Mouse (Mus musculus) brain, embryonic 14.5 days (tissue): Measurements from ENCODE around the gene P2ry6. TPM values are rescaled to one million over a fixed set of nuclear protein-coding genes. Genes with fewer than 3 reads are reported as not detected.

ENCODE experiments used
- DNase-seq: peaks from one replicate; pipeline ENCODE4 v3.0.0-alpha.2; 2011; ENCODE audit warnings: low read depth
- CTCF ChIP-seq: fragments of 200-500 bp; IDR thresholded peaks from 2 replicates; pipeline ENCODE4 v1.5.1; 2012; ENCODE audit warnings: inconsistent platforms, mild to moderate bottlenecking, moderate library complexity, borderline replicate concordance; ENCODE audit not compliant: insufficient read depth, insufficient read length; ENCODE audit errors: extremely low read depth
- POLR2A ChIP-seq: fragments of 200-500 bp; IDR thresholded peaks from 2 replicates; pipeline ENCODE4 v1.6.1; 2012; ENCODE audit warnings: mild to moderate bottlenecking, inconsistent platforms, borderline replicate concordance; ENCODE audit not compliant: poor library complexity, insufficient read depth, insufficient read length, severe bottlenecking; ENCODE audit errors: extremely low read depth
- polyA plus RNA-seq: library from polyadenylated mRNA; depleted of rRNA; stranded (reverse); fragments of >200 nt; gene quantifications from 2 replicates; pipeline ENCODE4 v1.2.3, GENCODE M21; 2012

P2ry6 gene
- polyA plus RNA-seq, 1 experiment = 3.6 TPM

- TF ChIP-seq POLR2A (no peak), CTCF (no peak)
- no peak for DNase-seq
These were observed 43.0 kb downstream of the P2ry6 start for GRCm38 (mm10) chr7:100931316-100931925.

- DNase-seq = peak; percentile 57
These were observed 43.7 kb downstream of the P2ry6 start for GRCm38 (mm10) chr7:100930619-100931315.

DNA sequence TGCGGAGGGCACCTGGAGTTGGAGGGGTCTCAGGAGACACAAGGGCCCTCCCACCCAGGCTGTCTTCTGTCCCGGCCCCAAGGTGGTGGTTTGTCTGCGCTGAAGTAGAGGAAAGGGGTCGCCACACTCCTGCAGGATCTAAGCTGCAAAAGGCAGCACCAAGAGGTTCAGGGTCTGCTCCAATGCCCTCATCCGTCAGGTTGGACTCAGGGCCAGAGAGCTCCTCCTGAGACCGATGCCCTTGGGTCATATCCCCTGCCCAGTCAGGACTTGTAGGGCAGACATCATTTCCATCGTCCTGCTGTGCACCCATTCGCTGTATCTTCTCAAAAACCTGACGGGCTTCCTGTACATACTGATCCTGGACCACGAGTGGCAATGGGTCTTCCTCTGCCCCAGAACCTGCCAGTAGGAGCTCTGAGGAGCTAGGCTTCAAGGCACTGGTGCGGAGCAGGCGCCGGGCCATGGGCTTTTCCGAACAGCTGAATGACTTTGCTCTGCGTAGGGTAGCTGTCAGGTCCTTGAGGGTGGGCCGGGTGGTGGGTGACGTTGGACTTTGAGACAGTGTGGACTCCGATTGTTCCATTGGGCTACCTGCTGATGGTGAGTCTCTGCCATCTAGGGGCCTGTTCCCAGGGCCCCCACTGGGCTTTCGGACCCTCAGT is 44.7 kb downstream of the P2ry6 start:
- TF ChIP-seq CTCF = no peak
- TF ChIP-seq POLR2A = no peak
- DNase-seq = no peak

More at GRCm38 (mm10) chr7:100930619-100931315, 43.7 kb downstream of the P2ry6 start:
- TF ChIP-seq CTCF (no peak), POLR2A (no peak)

DNA sequence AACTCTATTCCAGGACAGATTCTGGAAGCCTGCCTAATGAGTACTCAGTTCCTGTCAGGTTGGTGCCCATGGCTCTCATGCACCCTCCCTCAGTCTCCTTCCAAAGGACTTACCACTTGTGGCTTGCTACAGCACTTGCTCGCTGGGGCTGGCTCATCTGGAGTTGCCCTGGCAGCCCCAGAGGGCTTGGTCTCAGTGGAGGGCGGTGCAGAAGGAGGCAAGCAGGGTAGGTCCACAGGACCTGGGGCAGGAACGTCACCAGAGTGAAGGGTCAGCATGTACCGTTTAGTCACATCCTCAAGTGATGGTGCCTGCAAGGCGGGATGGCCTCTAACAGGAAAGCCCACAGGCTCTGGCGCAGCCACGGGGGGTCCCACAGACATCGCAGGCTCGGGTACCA is 46.0 kb downstream of the P2ry6 start:
- DNase-seq = no peak
- TF ChIP-seq POLR2A (no peak), CTCF (no peak)

DNA sequence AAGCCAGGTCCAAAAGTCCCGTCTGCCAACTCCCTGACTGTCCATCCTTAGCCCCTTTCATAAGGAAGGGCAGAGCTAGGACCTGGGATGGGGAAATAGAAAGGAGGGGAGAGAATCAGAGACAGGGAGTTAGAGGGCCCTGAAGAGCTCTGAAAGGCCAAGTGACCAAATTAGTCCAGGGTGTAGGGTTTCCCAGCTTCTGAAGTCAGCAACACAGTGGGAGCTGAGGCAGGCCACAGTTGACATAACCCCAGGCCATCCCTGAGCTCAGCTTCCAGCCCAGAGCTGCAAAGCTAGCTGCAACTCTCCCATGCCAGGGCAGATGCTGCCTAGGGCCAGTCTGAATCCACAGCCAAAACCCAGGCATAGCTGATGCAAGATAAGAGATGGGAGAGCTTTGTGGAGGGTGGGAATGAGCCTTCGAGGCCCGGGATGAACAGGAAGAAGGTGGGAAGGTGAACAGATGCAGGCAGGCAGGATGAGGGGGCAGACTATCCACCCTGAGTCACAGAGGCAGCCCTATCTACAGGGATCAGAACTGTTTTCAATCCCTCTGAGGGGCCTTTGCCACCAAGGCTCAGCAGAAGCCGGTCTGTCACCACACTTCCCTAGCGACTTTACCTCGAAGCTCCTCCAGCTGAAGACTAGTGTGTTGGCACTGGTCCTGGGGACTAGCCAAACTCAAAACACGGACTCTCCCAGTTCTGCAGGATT is 47.0 kb downstream of the P2ry6 start:
- no peak for DNase-seq
- TF ChIP-seq CTCF (no peak), POLR2A (no peak)

- no peak for DNase-seq
- TF ChIP-seq POLR2A (no peak), CTCF (no peak)
These were observed 48.0 kb downstream of the P2ry6 start for GRCm38 (mm10) chr7:100926311-100926923.

GRCm38 (mm10) chr7:100924674-100925445 is 49.6 kb downstream of the P2ry6 start:
- TF ChIP-seq POLR2A (no peak), CTCF (no peak)
- no peak for DNase-seq

DNA sequence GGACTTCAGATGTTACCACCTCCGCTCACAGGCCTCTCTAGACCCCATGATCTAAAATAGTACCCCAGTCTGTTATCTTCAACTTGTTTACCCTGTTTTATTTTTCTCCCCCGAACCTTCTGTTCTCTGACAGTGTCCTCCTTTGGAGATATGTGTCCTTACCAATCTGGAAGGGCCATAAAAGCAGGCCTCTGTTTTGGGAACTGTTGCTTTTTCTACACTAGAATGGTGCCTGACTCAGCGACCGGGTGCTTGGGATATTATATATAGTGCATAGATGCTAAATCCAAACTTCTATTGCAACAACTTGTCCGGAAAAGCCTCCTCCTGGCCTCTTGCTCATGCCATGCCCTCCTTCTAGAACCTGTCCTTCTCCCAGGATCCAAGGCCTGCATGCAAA is 50.2 kb downstream of the P2ry6 start:
- DNase-seq = no peak
- no peak for TF ChIP-seq POLR2A
- no peak for TF ChIP-seq CTCF

GRCm38 (mm10) chr7:100922907-100923306 is 51.5 kb downstream of the P2ry6 start:
- peak; percentile 71 for DNase-seq
- TF ChIP-seq CTCF (no peak), POLR2A (no peak)

- no peak for DNase-seq
These were observed 53.2 kb downstream of the P2ry6 start for GRCm38 (mm10) chr7:100921289-100921688.

More at GRCm38 (mm10) chr7:100921289-100921688, 53.2 kb downstream of the P2ry6 start:
- no peak for TF ChIP-seq CTCF
- TF ChIP-seq POLR2A = no peak
